Mouse (Mus musculus) forebrain, embryonic 12.5 days (tissue): ENCODE results near the gene Ptgis. TPM values are rescaled to one million over a fixed set of nuclear protein-coding genes. Genes with fewer than 3 reads are reported as not detected.
A peak's percentile ranks its signal among the peaks of the same experiment; 100 is the strongest.

Source experiments
- ATAC-seq: fragments of 200-750 bp; cut with Nextera tagmentation; 2 replicates; pipeline ENCODE4 v1.8.0; 2017; ENCODE audit warnings: moderate TSS enrichment; ENCODE audit not compliant: low FRiP score
- H3K27ac ChIP-seq: fragments of 300-500 bp; sonication (generic); 2 replicates; pipeline ENCODE4 v1.5.1; 2016; ENCODE audit warnings: mild to moderate bottlenecking
- H3K27me3 ChIP-seq: fragments of 300-500 bp; sonication (generic); 2 replicates; pipeline ENCODE4 v1.6.1; 2016; ENCODE audit warnings: mild to moderate bottlenecking
- H3K36me3 ChIP-seq: fragments of 300-500 bp; sonication (generic); replicated peaks from 2 replicates; pipeline ENCODE4 v1.6.1; 2016; ENCODE audit warnings: mild to moderate bottlenecking
- H3K4me1 ChIP-seq: fragments of 300-500 bp; sonication (generic); 2 replicates; pipeline ENCODE4 v1.6.1; 2016
- H3K4me2 ChIP-seq: fragments of 300-500 bp; sonication (generic); 2 replicates; pipeline ENCODE4 v1.6.1; 2016; ENCODE audit warnings: mild to moderate bottlenecking, moderate library complexity
- H3K4me3 ChIP-seq: fragments of 300-500 bp; sonication (generic); replicated peaks from 2 replicates; pipeline ENCODE4 v1.5.1; 2016; ENCODE audit warnings: mild to moderate bottlenecking
- H3K9ac ChIP-seq: fragments of 300-500 bp; sonication (generic); 2 replicates; pipeline ENCODE4 v1.6.1; 2016; ENCODE audit warnings: mild to moderate bottlenecking
- H3K9me3 ChIP-seq: fragments of 300-500 bp; sonication (generic); 2 replicates; pipeline ENCODE4 v1.6.1; 2016
- WGBS: fragments of 180-500 bp; shearing (Covaris S2); methylation state at CpG from one replicate; pipeline ENCODE4 v1.1.7; 2016; 5-methylcytosine and 5-hydroxymethylcytosine counted together
- polyA plus RNA-seq: library from polyadenylated mRNA; unstranded; fragments of >200 nt; fragmentation: Nextera tagmentation; extraction: Ambion mirVana; gene quantifications from 2 replicates; pipeline ENCODE4 v1.2.1, GENCODE M21; 2016

Gene Ptgis
- polyA plus RNA-seq, 1 experiment from 2014 or later = 6.0 TPM

GRCm38 (mm10) chr2:167239262-167239661, 1.1 kb downstream of the Ptgis start:
- H3K27me3 ChIP-seq = peaks cover 22% of the 10 kb centered on the region
- H3K9ac ChIP-seq = no peak overlapping the region
- H3K36me3 ChIP-seq = no peaks in the 10 kb centered on the region
- H3K4me2 ChIP-seq = peak overlapping the region; percentile 94
- H3K9me3 ChIP-seq = no peaks in the 10 kb centered on the region
- H3K27ac ChIP-seq = no peak overlapping the region
- 33% methylated on average over 12 of the region's 12 CpGs for WGBS
- ATAC-seq = no peak
- H3K4me3 ChIP-seq = peak overlapping the region; percentile 48; the same call in 1 of the 2 replicates
- peaks cover 21% of the 10 kb centered on the region for H3K4me1 ChIP-seq

GRCm38 (mm10) chr2:167237224-167237623, 3.2 kb downstream of the Ptgis start:
- no peak overlapping the region for H3K4me2 ChIP-seq
- H3K9ac ChIP-seq = no peak overlapping the region
- no peak overlapping the region for H3K4me3 ChIP-seq
- no peak overlapping the region for H3K27ac ChIP-seq
- peaks cover 21% of the 10 kb centered on the region for H3K4me1 ChIP-seq
- H3K36me3 ChIP-seq = no peaks in the 10 kb centered on the region
- no peaks in the 10 kb centered on the region for H3K9me3 ChIP-seq
- 79% methylated on average over 9 of the region's 9 CpGs for WGBS
- H3K27me3 ChIP-seq = peaks cover 22% of the 10 kb centered on the region
- ATAC-seq = no peak

- Histone ChIP-seq H3K36me3 (no peaks in the 10 kb centered on the region), H3K9ac (no peak overlapping the region), H3K27ac (no peak overlapping the region), H3K4me2 (no peak overlapping the region), H3K4me3 (no peak overlapping the region), H3K9me3 (no peaks in the 10 kb centered on the region), H3K27me3 (peaks cover 22% of the 10 kb centered on the region), H3K4me1 (peaks cover 21% of the 10 kb centered on the region)
- 96% methylated on average over 4 of the region's 4 CpGs for WGBS
- ATAC-seq = no peak
Measured at GRCm38 (mm10) chr2:167236174-167236573, 4.2 kb downstream of the Ptgis start.

- H3K9ac ChIP-seq = no peak overlapping the region
- H3K9me3 ChIP-seq = no peaks in the 10 kb centered on the region
- H3K27ac ChIP-seq = no peak overlapping the region
- H3K4me3 ChIP-seq = no peak overlapping the region
- peaks cover 16% of the 10 kb centered on the region for H3K27me3 ChIP-seq
- 79% methylated on average over 17 of the region's 17 CpGs for WGBS
- H3K4me1 ChIP-seq = peaks cover 20% of the 10 kb centered on the region
- no peak for ATAC-seq
- H3K4me2 ChIP-seq = no peak overlapping the region
- H3K36me3 ChIP-seq = no peaks in the 10 kb centered on the region
Measured at GRCm38 (mm10) chr2:167235338-167236018, 4.9 kb downstream of the Ptgis start.

GRCm38 (mm10) chr2:167233771-167234170, 6.6 kb downstream of the Ptgis start:
- H3K27me3 ChIP-seq = peaks cover 5% of the 10 kb centered on the region
- H3K4me2 ChIP-seq = no peak overlapping the region
- no peak overlapping the region for H3K27ac ChIP-seq
- H3K9ac ChIP-seq = no peak overlapping the region
- ATAC-seq = no peak
- H3K36me3 ChIP-seq = no peaks in the 10 kb centered on the region
- H3K4me1 ChIP-seq = peaks cover 7% of the 10 kb centered on the region
- no peak overlapping the region for H3K4me3 ChIP-seq
- 56% methylated on average over 14 of the region's 14 CpGs for WGBS
- no peaks in the 10 kb centered on the region for H3K9me3 ChIP-seq

GRCm38 (mm10) chr2:167233009-167233335, 7.4 kb downstream of the Ptgis start:
- 79% methylated on average over 5 of the region's 5 CpGs for WGBS
- no peak overlapping the region for H3K4me2 ChIP-seq
- no peaks in the 10 kb centered on the region for H3K27me3 ChIP-seq
- ATAC-seq = no peak
- H3K9ac ChIP-seq = no peak overlapping the region
- H3K9me3 ChIP-seq = no peaks in the 10 kb centered on the region
- peaks cover 7% of the 10 kb centered on the region for H3K4me1 ChIP-seq
- no peaks in the 10 kb centered on the region for H3K36me3 ChIP-seq
- H3K4me3 ChIP-seq = no peak overlapping the region
- no peak overlapping the region for H3K27ac ChIP-seq

GRCm38 (mm10) chr2:167232132-167233008, 8.0 kb downstream of the Ptgis start:
- no peak for ATAC-seq
- no peak overlapping the region for H3K9ac ChIP-seq
- 51% methylated on average over 14 of the region's 14 CpGs for WGBS
- H3K4me2 ChIP-seq = no peak overlapping the region
- H3K9me3 ChIP-seq = no peaks in the 10 kb centered on the region
- H3K36me3 ChIP-seq = no peaks in the 10 kb centered on the region
- no peak overlapping the region for H3K27ac ChIP-seq
- H3K4me1 ChIP-seq = peaks cover 7% of the 10 kb centered on the region
- no peak overlapping the region for H3K4me3 ChIP-seq
- H3K27me3 ChIP-seq = no peaks in the 10 kb centered on the region

- no peaks in the 10 kb centered on the region for H3K36me3 ChIP-seq
- peak overlapping the region; percentile 39 for H3K4me2 ChIP-seq
- peaks cover 7% of the 10 kb centered on the region for H3K4me1 ChIP-seq
- 0 out of 2 replicates have a peak overlapping the region, but pooled peaks have one; percentile 8 for H3K4me3 ChIP-seq
- no peak overlapping the region; the same call in 1 of the 2 replicates for H3K27ac ChIP-seq
- H3K9ac ChIP-seq = peak overlapping the region; percentile 12; the same call in 1 of the 2 replicates
- H3K27me3 ChIP-seq = no peaks in the 10 kb centered on the region
- 8% methylated on average over 15 of the region's 15 CpGs for WGBS
- peak; percentile 57; the same call in 1 of the 2 replicates for ATAC-seq
- H3K9me3 ChIP-seq = no peaks in the 10 kb centered on the region
Measured at GRCm38 (mm10) chr2:167230554-167230953, 9.8 kb downstream of the Ptgis start.

GRCm38 (mm10) chr2:167224937-167225336, 15.5 kb downstream of the Ptgis start:
- Histone ChIP-seq H3K36me3 (no peaks in the 10 kb centered on the region), H3K27ac (no peak overlapping the region)
- WGBS = 82% methylated on average over 7 of the region's 7 CpGs

GRCm38 (mm10) chr2:167224194-167224593, 16.2 kb downstream of the Ptgis start:
- no peak overlapping the region for H3K9ac ChIP-seq
- no peak for ATAC-seq
- H3K27ac ChIP-seq = no peak overlapping the region
- no peaks in the 10 kb centered on the region for H3K9me3 ChIP-seq
- no peak overlapping the region for H3K4me3 ChIP-seq
- H3K36me3 ChIP-seq = no peaks in the 10 kb centered on the region
- H3K4me1 ChIP-seq = no peaks in the 10 kb centered on the region
- no peak overlapping the region for H3K4me2 ChIP-seq
- no peaks in the 10 kb centered on the region for H3K27me3 ChIP-seq
- WGBS = 94% methylated on average over 6 of the region's 6 CpGs

More at GRCm38 (mm10) chr2:167224937-167225336, 15.5 kb downstream of the Ptgis start:
- Histone ChIP-seq H3K9ac (no peak overlapping the region), H3K4me1 (no peaks in the 10 kb centered on the region), H3K4me3 (no peak overlapping the region), H3K4me2 (no peak overlapping the region), H3K9me3 (no peaks in the 10 kb centered on the region), H3K27me3 (no peaks in the 10 kb centered on the region)
- ATAC-seq = no peak

GRCm38 (mm10) chr2:167222152-167222551, 18.3 kb downstream of the Ptgis start:
- no peaks in the 10 kb centered on the region for H3K9me3 ChIP-seq
- H3K4me2 ChIP-seq = no peak overlapping the region
- no peaks in the 10 kb centered on the region for H3K4me1 ChIP-seq
- no peaks in the 10 kb centered on the region for H3K36me3 ChIP-seq
- 21% methylated on average over 7 of the region's 7 CpGs for WGBS
- H3K27me3 ChIP-seq = no peaks in the 10 kb centered on the region
- H3K9ac ChIP-seq = no peak overlapping the region
- peak; percentile 39; the same call in 1 of the 2 replicates for ATAC-seq
- no peak overlapping the region for H3K27ac ChIP-seq
- no peak overlapping the region for H3K4me3 ChIP-seq

- Histone ChIP-seq H3K27me3 (no peaks in the 10 kb centered on the region), H3K9me3 (no peaks in the 10 kb centered on the region), H3K27ac (no peak overlapping the region), H3K4me3 (no peak overlapping the region), H3K4me1 (no peaks in the 10 kb centered on the region), H3K9ac (no peak overlapping the region), H3K4me2 (no peak overlapping the region), H3K36me3 (no peaks in the 10 kb centered on the region)
- 88% methylated on average over 13 of the region's 13 CpGs for WGBS
- ATAC-seq = no peak
Measured at GRCm38 (mm10) chr2:167221159-167221845, 19.1 kb downstream of the Ptgis start.
